Comparison of ENCODE assay signal across 11 mouse cellular contexts in genomic region chr12:36036776-36037175, GRCm38 (mm10). TPM values are rescaled to one million over a fixed set of nuclear protein-coding genes. Genes with fewer than 3 reads are reported as not detected.
DNase-seq lines count a peak whose midpoint lies in the region; ATAC-seq and TF ChIP-seq lines count a peak whose summit lies in the region.
"Had no signal": no experiment of that assay in that cellular context is flagged by ENCODE, and none has a peak within 500 bp of the region (broad histone marks: within the 10 kb centered on the region; RNA-seq: fewer than 3 reads in every experiment).

No protein-coding gene starts in this region.

- H3K27me3 ChIP-seq in lung, embryonic 14.5 days (ENCODE audit: insufficient read depth, low read length): no peaks in the 10 kb centered on the region
- H3K27me3 ChIP-seq: liver, embryonic 15.5 days; neural tube, embryonic 12.5 days had no signal

- ATAC-seq in lung, embryonic 14.5 days (ENCODE audit: insufficient read depth): no peak
- peak; percentile 42 for ATAC-seq in activated CD4-positive, CD25-positive, alpha-beta regulatory T cell, adult 4 months

- H3K27ac ChIP-seq in lung, embryonic 14.5 days (ENCODE audit: low read depth): no peak overlapping the region
- H3K27ac ChIP-seq in bone marrow, adult 2 months (ENCODE audit: control insufficient read depth, insufficient read depth, low read depth, low read length, poor library complexity): peak overlapping the region; percentile 71
- H3K27ac ChIP-seq: liver, embryonic 15.5 days; neural tube, embryonic 12.5 days had no signal

- TF ChIP-seq POLR2A in bone marrow, adult 2 months (IDR thresholded peaks at IDR 0.05; ENCODE audit: borderline replicate concordance, control insufficient read depth, low read depth, low read length): no peak

- DNase-seq in lung, embryonic 14.5 days: peak; percentile 33
- DNase-seq in lung, postnatal 25 days (ENCODE audit: low spot score): no peak
- peak; percentile 37 to 54 for DNase-seq in natural killer cell, adult 2 months (ENCODE audit: low spot score in 2 of 2)
- no peak for DNase-seq in embryo, embryonic 10.5 days (ENCODE audit: low spot score)
- no peak for DNase-seq in left cerebral cortex, adult 9 months (ENCODE audit: low spot score in 2 of 2)
- DNase-seq: spleen, adult 18-20 months had no signal

- no peaks in the 10 kb centered on the region for H3K9me3 ChIP-seq in lung, embryonic 14.5 days (ENCODE audit: low read depth, low read length)
- H3K9me3 ChIP-seq: liver, embryonic 15.5 days had no signal

- no peaks in the 10 kb centered on the region for H3K4me1 ChIP-seq in lung, embryonic 14.5 days (ENCODE audit: insufficient read depth)
- peaks cover 8% of the 10 kb centered on the region for H3K4me1 ChIP-seq in bone marrow, adult 2 months (ENCODE audit: control insufficient read depth, insufficient read depth, low read length)

- no peak overlapping the region for H3K4me2 ChIP-seq in lung, embryonic 14.5 days
- H3K4me2 ChIP-seq: liver, embryonic 15.5 days; neural tube, embryonic 12.5 days had no signal

- H3K4me3 ChIP-seq in lung, embryonic 14.5 days (ENCODE audit: low read depth, low read length): no peak overlapping the region
- H3K4me3 ChIP-seq in bone marrow, adult 2 months (replicated peaks; ENCODE audit: control insufficient read depth, low read depth, low read length): peak overlapping the region; percentile 68
- H3K4me3 ChIP-seq: liver, embryonic 15.5 days; neural tube, embryonic 12.5 days had no signal

- no peak overlapping the region for H3K9ac ChIP-seq in lung, embryonic 14.5 days
- H3K9ac ChIP-seq: liver, embryonic 15.5 days; neural tube, embryonic 12.5 days had no signal

- 60% methylated on average over 10 of the region's 10 CpGs for WGBS in lung, embryonic 14.5 days
- 6% methylated on average over 10 of the region's 10 CpGs for WGBS in bone marrow, adult 2 months

- no peak for TF ChIP-seq CTCF in lung, embryonic 14.5 days (IDR thresholded peaks at IDR 0.05; ENCODE audit: low read depth)
- peak; percentile 22; the same call in 1 of the 2 replicates for TF ChIP-seq CTCF in bone marrow, adult 2 months (IDR thresholded peaks at IDR 0.05; ENCODE audit: control insufficient read depth, insufficient read depth, low read length)

- H3K36me3 ChIP-seq in lung, embryonic 14.5 days (ENCODE audit: insufficient read depth): no peaks in the 10 kb centered on the region
- H3K36me3 ChIP-seq: liver, embryonic 15.5 days had no signal

RNA-seq across cellular contexts. Expression of gene Tspan13, which starts 5.5 kb away (rescaled TPM):
- 108 and 117 TPM in 2 replicates for polyA plus RNA-seq in lung, embryonic 14.5 days (2014; fragmentation: Nextera tagmentation; extraction: Ambion mirVana)
- polyA plus RNA-seq in activated CD4-positive, CD25-positive, alpha-beta regulatory T cell, adult 4 months (2017; shearing (Covaris generic)): 100 to 1,000 TPM; 175 to 254 TPM
- polyA plus RNA-seq in bone marrow, adult 2 months (2011; ENCODE audit: insufficient read depth, insufficient read length, low replicate concordance, missing spikeins): 18.3 and 22.2 TPM in 2 replicates

RNA-seq across cellular contexts. Expression of gene Agr2, which starts 44.1 kb away (rescaled TPM):
- polyA plus RNA-seq in lung, embryonic 14.5 days (2014; fragmentation: Nextera tagmentation; extraction: Ambion mirVana): 0.41 and 0.50 TPM in 2 replicates
- polyA plus RNA-seq in activated CD4-positive, CD25-positive, alpha-beta regulatory T cell, adult 4 months (2017; shearing (Covaris generic)): not detected
- polyA plus RNA-seq in bone marrow, adult 2 months (2011; ENCODE audit: insufficient read depth, insufficient read length, low replicate concordance, missing spikeins): not detected in 2 replicates
- polyA plus RNA-seq: heart, postnatal 0 days; neural tube, embryonic 12.5 days had no signal

Comparison
In these comparisons a context has a peak if more than half of its experiments do, and no peak if none do; other contexts are left out.
1. DNase-seq: peak in lung, embryonic 14.5 days (single experiment) and natural killer cell, adult 2 months (2 of 2); none in lung, postnatal 25 days (single experiment), embryo, embryonic 10.5 days (single experiment) and left cerebral cortex, adult 9 months (0 of 2).